33 mouse cellular contexts compared by ENCODE assay signal in genomic region chr7:79782516-79782855, GRCm38 (mm10). TPM values are rescaled to one million over a fixed set of nuclear protein-coding genes. Genes with fewer than 3 reads are reported as not detected.
A peak's percentile ranks its signal among the peaks of the same experiment; 100 is the strongest.
DNase-seq lines count a peak whose midpoint lies in the region; ATAC-seq and TF ChIP-seq lines count a peak whose summit lies in the region.
"Had no signal": no experiment of that assay in that cellular context is flagged by ENCODE, and none has a peak within 500 bp of the region (broad histone marks: within the 10 kb centered on the region; RNA-seq: fewer than 3 reads in every experiment).

No protein-coding gene starts in this region.

- H3K4me2 ChIP-seq in liver, postnatal 0 days (ENCODE audit: low read depth, low read length) = no peak overlapping the region
- H3K4me2 ChIP-seq: embryonic facial prominence, embryonic 12.5 days; embryonic facial prominence, embryonic 15.5 days; heart, embryonic 13.5 days; hindbrain, embryonic 12.5 days; hindbrain, embryonic 15.5 days had no signal

- intact Hi-C loops in gastrocnemius, adult 2 months (cut with DNase I) = no loop called here

- TF ChIP-seq CTCF in kidney, adult 2 months (conservative IDR thresholded peaks at IDR 0.05; ENCODE audit: insufficient read depth, insufficient read length, low read depth, low read length) = no peak
- TF ChIP-seq CTCF in liver, postnatal 0 days (IDR thresholded peaks at IDR 0.05; ENCODE audit: low read depth) = no peak
- TF ChIP-seq CTCF in gastrocnemius, adult 2 months (IDR thresholded peaks at IDR 0.05) = no peak

- no peak overlapping the region for H3K9ac ChIP-seq in liver, postnatal 0 days (replicated peaks)
- H3K9ac ChIP-seq: embryonic facial prominence, embryonic 12.5 days; embryonic facial prominence, embryonic 15.5 days; forebrain, postnatal 0 days; heart, embryonic 13.5 days; hindbrain, embryonic 12.5 days; hindbrain, embryonic 15.5 days had no signal

- peak; percentile 58 for DNase-seq in kidney, adult 2 months
- no peak for DNase-seq in kidney, adult 11 months
- no peak for DNase-seq in liver, postnatal 0 days
- DNase-seq in liver = no peak
- peak; percentile 37 for DNase-seq in Muller cell, postnatal 12 days (ENCODE audit: inconsistent ontology term)
- no peak for DNase-seq in gastrocnemius, adult 2 months
- no peak for DNase-seq in layer of hippocampus, adult 9-11 months
- DNase-seq: cerebellum, adult 11 months; cerebellum, adult 2 months; cerebellum, adult 9-11 months; cerebellum, postnatal 25 days; forebrain, postnatal 0 days; gastrocnemius, postnatal 25 days; heart, adult 2 months had no signal

- no peaks in the 10 kb centered on the region for H3K9me3 ChIP-seq in liver, postnatal 0 days (ENCODE audit: low read length)
- H3K9me3 ChIP-seq: embryonic facial prominence, embryonic 12.5 days; embryonic facial prominence, embryonic 15.5 days; heart, embryonic 10.5 days; heart, embryonic 13.5 days; hindbrain, embryonic 12.5 days; hindbrain, embryonic 15.5 days had no signal

- TF ChIP-seq EP300 in liver, postnatal 0 days (IDR thresholded peaks at IDR 0.05; ENCODE audit: low read depth) = no peak

- TF ChIP-seq POLR2A in kidney, adult 2 months (IDR thresholded peaks at IDR 0.05; ENCODE audit: low read depth, low read length) = no peak

- no peak overlapping the region for H3K27ac ChIP-seq in kidney, adult 2 months (ENCODE audit: insufficient read depth, low read depth, low read length)
- H3K27ac ChIP-seq in liver, postnatal 0 days (ENCODE audit: low read depth) = peak overlapping the region; percentile 97
- H3K27ac ChIP-seq in gastrocnemius, adult 2 months = no peak overlapping the region
- H3K27ac ChIP-seq: embryonic facial prominence, embryonic 12.5 days; embryonic facial prominence, embryonic 15.5 days; heart, adult 2 months; heart, embryonic 10.5 days; heart, embryonic 13.5 days; hindbrain, embryonic 12.5 days; hindbrain, embryonic 15.5 days had no signal

- H3K4me1 ChIP-seq in kidney, adult 2 months (ENCODE audit: control insufficient read depth, insufficient read depth, low read length) = peaks cover 13% of the 10 kb centered on the region
- no peaks in the 10 kb centered on the region for H3K4me1 ChIP-seq in liver, postnatal 0 days (ENCODE audit: insufficient read depth)
- H3K4me1 ChIP-seq: embryonic facial prominence, embryonic 12.5 days; hindbrain, embryonic 15.5 days had no signal

- no peak overlapping the region for H3K4me3 ChIP-seq in kidney, adult 2 months (ENCODE audit: insufficient read depth, low read depth, low read length)
- no peak overlapping the region for H3K4me3 ChIP-seq in liver, postnatal 0 days (ENCODE audit: low read depth, low read length)
- no peak overlapping the region for H3K4me3 ChIP-seq in gastrocnemius, adult 2 months
- H3K4me3 ChIP-seq: embryonic facial prominence, embryonic 12.5 days; embryonic facial prominence, embryonic 15.5 days; heart, adult 2 months; heart, embryonic 10.5 days; heart, embryonic 13.5 days; hindbrain, embryonic 12.5 days; hindbrain, embryonic 15.5 days had no signal

- H3K36me3 ChIP-seq in kidney, adult 2 months (ENCODE audit: control insufficient read depth, insufficient read depth, low read length) = no peaks in the 10 kb centered on the region
- no peaks in the 10 kb centered on the region for H3K36me3 ChIP-seq in liver, postnatal 0 days (replicated peaks; ENCODE audit: insufficient read depth, low read length)
- H3K36me3 ChIP-seq: embryonic facial prominence, embryonic 12.5 days; embryonic facial prominence, embryonic 15.5 days; heart, embryonic 10.5 days; heart, embryonic 13.5 days; hindbrain, embryonic 12.5 days; hindbrain, embryonic 15.5 days had no signal

- WGBS in kidney, adult 2 months = 48% methylated on average over 2 of the region's 2 CpGs
- 66% methylated on average over 2 of the region's 2 CpGs for WGBS in liver, postnatal 0 days (ENCODE audit: insufficient replicate concordance)

- ATAC-seq in liver, postnatal 0 days = no peak
- ATAC-seq: CD4-positive, CD25-positive, alpha-beta regulatory T cell, adult 4 months; forebrain, embryonic 14.5 days; forebrain, postnatal 0 days; Patski had no signal

- H3K27me3 ChIP-seq in kidney, adult 2 months (replicated peaks; ENCODE audit: control insufficient read depth, insufficient read depth, low read length) = no peaks in the 10 kb centered on the region
- H3K27me3 ChIP-seq in liver, postnatal 0 days (ENCODE audit: insufficient read depth, low read length) = no peaks in the 10 kb centered on the region
- H3K27me3 ChIP-seq: embryonic facial prominence, embryonic 12.5 days; embryonic facial prominence, embryonic 15.5 days; hindbrain, embryonic 15.5 days; Patski had no signal

RNA-seq across cellular contexts. Expression of gene Mesp1, which starts 11.1 kb away (rescaled TPM):
- 0.07 TPM in 1 of 2 replicates, not detected in the other for polyA plus RNA-seq in kidney, adult 2 months (2012; rRNA removed)
- polyA plus RNA-seq in liver, postnatal 0 days (2015; fragmentation: Nextera tagmentation; extraction: Ambion mirVana) = not detected in 2 replicates
- total RNA-seq in gastrocnemius, adult 2 months (2021) = not detected
- total RNA-seq: adrenal gland, adult 18-20 months; adrenal gland, postnatal 10 days; adrenal gland, postnatal 36 days; common myeloid progenitor, adult 5-6 weeks; gastrocnemius, adult 8-10 months; gastrocnemius, postnatal 25 days; heart, adult 2 months; heart, postnatal 25 days; hematopoietic stem cell, adult 5-6 weeks; MEL had no signal
- polyA plus RNA-seq: CD4-positive, CD25-positive, alpha-beta regulatory T cell, adult 4 months; cerebellum, adult 2 months; embryonic facial prominence, embryonic 12.5 days; forebrain, embryonic 14.5 days; heart, adult 2 months; heart, embryonic 16.5 days; Patski had no signal

RNA-seq across cellular contexts. Expression of gene Mesp2, which starts 28.0 kb away (rescaled TPM):
- polyA plus RNA-seq in kidney, adult 2 months (2012; rRNA removed) = 0.28 and 0.35 TPM in 2 replicates
- 0.07 TPM in 1 of 2 replicates, not detected in the other for polyA plus RNA-seq in liver, postnatal 0 days (2015; fragmentation: Nextera tagmentation; extraction: Ambion mirVana)
- total RNA-seq in gastrocnemius, adult 2 months (2021) = not detected
- total RNA-seq: common myeloid progenitor, adult 5-6 weeks; gastrocnemius, adult 8-10 months; gastrocnemius, postnatal 25 days; hematopoietic stem cell, adult 5-6 weeks; MEL had no signal

RNA-seq across cellular contexts. Expression of gene Wdr93, which starts 39.5 kb away (rescaled TPM):
- polyA plus RNA-seq in kidney, adult 2 months (2012; rRNA removed) = 1.1 TPM in 2 replicates
- 0.11 and 0.19 TPM in 2 replicates for polyA plus RNA-seq in liver, postnatal 0 days (2015; fragmentation: Nextera tagmentation; extraction: Ambion mirVana)
- under 1 TPM in 1 of 2 experiments, not detected in 1; 0.14 TPM for total RNA-seq in gastrocnemius, adult 2 months (2021)
- total RNA-seq: common myeloid progenitor, adult 5-6 weeks; gastrocnemius, postnatal 25 days; hematopoietic stem cell, adult 5-6 weeks had no signal

RNA-seq across cellular contexts. Expression of gene Pex11a, which starts 39.6 kb away (rescaled TPM):
- polyA plus RNA-seq in kidney, adult 2 months (2012; rRNA removed) = 40.6 and 41.0 TPM in 2 replicates
- 13.5 and 16.1 TPM in 2 replicates for polyA plus RNA-seq in liver, postnatal 0 days (2015; fragmentation: Nextera tagmentation; extraction: Ambion mirVana)
- 10 to 100 TPM; 10.4 to 15.2 TPM for total RNA-seq in gastrocnemius, adult 2 months (2021)

RNA-seq across cellular contexts. Expression of gene Plin1, which starts 49.8 kb away (rescaled TPM):
- polyA plus RNA-seq in kidney, adult 2 months (2012; rRNA removed) = 58.4 and 72.2 TPM in 2 replicates
- not detected in 2 replicates for polyA plus RNA-seq in liver, postnatal 0 days (2015; fragmentation: Nextera tagmentation; extraction: Ambion mirVana)
- 1 to 10 TPM in 1 of 2 experiments, under 1 TPM in 1; 0.66 to 3.6 TPM for total RNA-seq in gastrocnemius, adult 2 months (2021)
- total RNA-seq: common myeloid progenitor, adult 5-6 weeks; forebrain, postnatal 0 days; hematopoietic stem cell, adult 5-6 weeks had no signal
- polyA plus RNA-seq: C2C12; CD4-positive, CD25-positive, alpha-beta regulatory T cell, adult 4 months; embryonic facial prominence, embryonic 12.5 days; forebrain, embryonic 14.5 days; forebrain, postnatal 0 days; heart, embryonic 10.5 days; heart, embryonic 13.5 days; heart, embryonic 16.5 days; hindbrain, embryonic 12.5 days had no signal

Comparison
In these comparisons a context has a peak if more than half of its experiments do, and no peak if none do; other contexts are left out.
1. DNase-seq: peak in kidney, adult 2 months (single experiment) and Muller cell, postnatal 12 days (single experiment); none in kidney, adult 11 months (single experiment), liver, postnatal 0 days (single experiment), liver (single experiment), gastrocnemius, adult 2 months (single experiment) and layer of hippocampus, adult 9-11 months (single experiment).